Mouse (Mus musculus) heart, adult 2 months (tissue): ENCODE measurements around the gene Dnaaf5. TPM values are rescaled to one million over a fixed set of nuclear protein-coding genes. Genes with fewer than 3 reads are reported as not detected.
A peak's percentile ranks its signal among the peaks of the same experiment; 100 is the strongest.

Experiments used
- DNase-seq, 2 experiments: peaks; one replicate each; pipeline ENCODE4 v3.0.0; 2021
- H3K27ac ChIP-seq: fragments of 200-600 bp; 2 replicates; pipeline ENCODE4 v1.8.1; 2022
- H3K27me3 ChIP-seq: fragments of 200-500 bp; 2 replicates; pipeline ENCODE4 v1.6.1; 2012; ENCODE audit warnings: mild to moderate bottlenecking, low read length, inconsistent platforms, mixed read lengths; ENCODE audit not compliant: control insufficient read depth, insufficient read depth
- H3K36me3 ChIP-seq: fragments of 200-500 bp; 2 replicates; pipeline ENCODE4 v1.6.1; 2012; ENCODE audit warnings: low read length, inconsistent platforms; ENCODE audit not compliant: control insufficient read depth, insufficient read depth
- H3K4me1 ChIP-seq: fragments of 200-500 bp; 2 replicates; pipeline ENCODE4 v1.6.1; 2011; ENCODE audit warnings: low read length; ENCODE audit not compliant: control insufficient read depth, insufficient read depth
- H3K4me3 ChIP-seq: fragments of 200-600 bp; 2 replicates; pipeline ENCODE4 v1.8.1; 2022
- H3K79me2 ChIP-seq: fragments of 200-500 bp; replicated peaks from 2 replicates; pipeline ENCODE4 v1.6.1; 2012; ENCODE audit warnings: mild to moderate bottlenecking, inconsistent platforms, low read length, moderate library complexity, mixed read lengths; ENCODE audit not compliant: control insufficient read depth, insufficient read depth
- H3K9ac ChIP-seq: fragments of 200-500 bp; 2 replicates; pipeline ENCODE4 v1.6.1; 2012; ENCODE audit warnings: low read depth, mild to moderate bottlenecking, control low read depth, inconsistent platforms, low read length, mixed read lengths
- CTCF ChIP-seq: fragments of 200-600 bp; IDR thresholded peaks from 2 replicates; pipeline ENCODE4 v1.8.1; 2022; ENCODE audit warnings: antibody characterized with exemption, mild to moderate bottlenecking, moderate library complexity
- EP300 ChIP-seq: fragments of 200-500 bp; IDR thresholded peaks from 2 replicates; pipeline ENCODE4 v1.6.1; 2011; ENCODE audit warnings: low read depth, low read length, control low read depth; ENCODE audit not compliant: insufficient read depth
- POLR2A ChIP-seq: fragments of 200-500 bp; IDR thresholded peaks from 2 replicates; pipeline ENCODE4 v1.6.1; 2011; ENCODE audit warnings: mild to moderate bottlenecking, low read depth, low read length, control low read depth; ENCODE audit not compliant: insufficient read depth
- WGBS: fragments of 180-500 bp; shearing (Covaris S2); methylation state at CpG from one replicate; pipeline ENCODE4 v1.1.7; 2018; 5-methylcytosine and 5-hydroxymethylcytosine counted together
- intact Hi-C: fragments of 180-260 bp; cut with DNase I; formaldehyde crosslinking; loops from one replicate; pipeline ENCODE4 v1.15.1; 2025
- polyA plus RNA-seq: library from polyadenylated mRNA; depleted of rRNA; stranded (reverse); fragments of >200 nt; gene quantifications from 2 replicates; pipeline ENCODE4 v1.2.3, GENCODE M21; 2012
- total RNA-seq, 2 experiments: library from RNA; stranded (reverse); gene quantifications; 2 replicates each; pipeline ENCODE4 v1.2.3; 2021

Dnaaf5 gene
- total and polyA plus RNA-seq, 3 experiments, result 12.2 to 16.7 (median 16.1) TPM

DNA sequence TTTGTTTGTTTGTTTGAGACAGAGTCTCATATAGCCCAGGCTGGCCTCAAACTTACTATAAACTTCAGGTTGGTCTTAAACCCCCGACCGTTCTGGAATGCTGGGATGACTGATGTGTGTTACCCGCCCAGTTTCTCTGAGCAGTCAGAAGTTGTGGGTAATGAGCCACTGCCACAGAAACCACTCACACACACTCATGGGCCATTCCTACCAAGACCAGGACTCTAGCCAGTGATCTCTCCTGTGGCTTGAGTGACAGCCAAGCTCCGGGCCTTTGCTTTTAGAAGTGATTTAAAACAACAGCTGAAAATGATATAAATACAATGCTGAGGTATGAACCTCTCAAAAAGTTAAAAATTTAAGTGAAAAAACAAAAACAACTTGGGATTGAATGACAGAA lies 35.1 kb upstream of the Dnaaf5 start:
- no peak overlapping the region for H3K4me3 ChIP-seq
- H3K27me3 ChIP-seq, result no peaks in the 10 kb centered on the region
- no peak for DNase-seq
- H3K4me1 ChIP-seq, result no peaks in the 10 kb centered on the region
- 82% methylated on average over 4 of the region's 4 CpGs for whole genome bisulfite sequencing
- H3K9ac ChIP-seq, result no peak overlapping the region
- no peak overlapping the region for H3K27ac ChIP-seq
- intact Hi-C loops, result no loop called here
- no peak for TF ChIP-seq CTCF
- TF ChIP-seq POLR2A, result no peak
- TF ChIP-seq EP300, result no peak
- H3K79me2 ChIP-seq, result no peaks in the 10 kb centered on the region
- no peaks in the 10 kb centered on the region for H3K36me3 ChIP-seq

DNA sequence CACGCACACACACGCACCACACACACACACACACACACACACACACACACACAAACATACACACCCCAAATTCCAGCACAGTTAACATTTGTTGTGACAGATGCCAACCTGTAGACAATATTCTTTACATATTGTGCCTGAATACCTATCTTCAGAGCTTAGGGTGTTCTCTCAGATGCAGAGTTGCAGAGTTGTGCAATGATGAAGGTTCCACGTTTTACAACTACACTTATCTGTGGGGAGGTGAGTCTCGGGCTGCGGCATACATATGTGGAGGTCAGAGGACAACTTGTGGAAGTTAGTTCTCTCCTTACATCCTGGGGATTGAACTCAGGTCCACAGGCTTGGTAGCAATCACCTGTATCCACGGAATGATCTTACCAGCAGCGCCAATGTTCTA lies 34.5 kb upstream of the Dnaaf5 start:
- Histone ChIP-seq H3K79me2 (no peaks in the 10 kb centered on the region), H3K9ac (no peak overlapping the region), H3K36me3 (no peaks in the 10 kb centered on the region), H3K4me3 (no peak overlapping the region), H3K27me3 (no peaks in the 10 kb centered on the region), H3K4me1 (no peaks in the 10 kb centered on the region), H3K27ac (no peak overlapping the region)
- DNase-seq, result no peak
- TF ChIP-seq CTCF, result no peak
- no peak for TF ChIP-seq EP300
- TF ChIP-seq POLR2A, result no peak
- WGBS, result 93% methylated on average over 7 of the region's 7 CpGs
- intact Hi-C loops, result no loop called here

GRCm38 (mm10) chr5:139118139-139118960 lies 31.7 kb upstream of the Dnaaf5 start:
- Histone ChIP-seq H3K27ac (0 out of 2 replicates have a peak overlapping the region, but pooled peaks have one; percentile 26), H3K36me3 (no peaks in the 10 kb centered on the region)
- TF ChIP-seq CTCF, result no peak
- TF ChIP-seq EP300, result no peak
- TF ChIP-seq POLR2A, result no peak

GRCm38 (mm10) chr5:139118961-139119276 lies 31.1 kb upstream of the Dnaaf5 start:
- Histone ChIP-seq H3K36me3 (no peaks in the 10 kb centered on the region), H3K4me3 (no peak overlapping the region), H3K4me1 (no peaks in the 10 kb centered on the region), H3K27ac (0 out of 2 replicates have a peak overlapping the region, but pooled peaks have one; percentile 3), H3K27me3 (no peaks in the 10 kb centered on the region), H3K79me2 (no peaks in the 10 kb centered on the region), H3K9ac (no peak overlapping the region)
- TF ChIP-seq POLR2A (no peak), EP300 (no peak), CTCF (no peak)
- intact Hi-C loops, result no loop called here
- WGBS, result 45% methylated on average over 2 of the region's 2 CpGs
- no peak for DNase-seq

More at GRCm38 (mm10) chr5:139118139-139118960, 31.7 kb upstream of the Dnaaf5 start:
- Histone ChIP-seq H3K4me1 (no peaks in the 10 kb centered on the region), H3K79me2 (no peaks in the 10 kb centered on the region), H3K27me3 (no peaks in the 10 kb centered on the region), H3K4me3 (no peak overlapping the region), H3K9ac (no peak overlapping the region)
- peak; percentile 27 to 42 for DNase-seq
- intact Hi-C loops, result no loop called here
- 68% methylated on average over 5 of the region's 5 CpGs for WGBS

- H3K27me3 ChIP-seq, result no peaks in the 10 kb centered on the region
- no peak overlapping the region for H3K9ac ChIP-seq
- TF ChIP-seq EP300 (no peak), POLR2A (no peak), CTCF (no peak)
- no peak overlapping the region for H3K27ac ChIP-seq
- 84% methylated on average over 3 of the region's 3 CpGs for WGBS
- no peaks in the 10 kb centered on the region for H3K36me3 ChIP-seq
- H3K79me2 ChIP-seq, result no peaks in the 10 kb centered on the region
- H3K4me1 ChIP-seq, result no peaks in the 10 kb centered on the region
- no peak overlapping the region for H3K4me3 ChIP-seq
- no peak for DNase-seq
- intact Hi-C loops, result no loop called here
Measured at GRCm38 (mm10) chr5:139125717-139126116, 24.3 kb upstream of the Dnaaf5 start.

DNA sequence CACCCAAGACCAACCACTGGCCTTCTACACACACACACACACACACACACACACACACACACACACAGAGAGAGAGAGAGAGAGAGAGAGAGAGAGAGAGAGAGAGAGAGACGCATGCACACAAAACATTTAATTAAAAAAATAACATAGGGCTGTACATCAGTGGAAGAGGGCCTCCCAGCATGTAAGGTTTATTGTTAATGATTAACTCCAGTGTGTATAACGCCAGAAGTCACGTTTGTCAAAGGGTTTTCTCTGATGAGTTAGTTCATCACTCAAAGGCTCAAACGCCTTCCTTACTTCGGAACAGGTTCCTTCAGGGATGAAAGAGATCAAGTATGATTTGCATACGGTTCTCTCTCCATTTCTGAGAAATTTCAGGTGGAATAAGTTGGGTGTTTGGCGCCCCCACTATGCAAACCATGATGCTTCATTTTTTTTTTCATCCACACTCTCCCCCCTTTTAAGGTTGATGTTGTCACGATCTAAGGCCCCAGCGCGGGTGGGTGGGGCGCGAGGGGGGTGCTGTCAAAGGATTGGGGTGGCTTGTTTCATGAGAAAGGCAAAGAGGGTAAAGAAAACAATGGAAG lies 21.5 kb upstream of the Dnaaf5 start:
- intact Hi-C loops, result no loop called here
- Histone ChIP-seq H3K27me3 (no peaks in the 10 kb centered on the region), H3K79me2 (no peaks in the 10 kb centered on the region), H3K4me3 (no peak overlapping the region), H3K27ac (no peak overlapping the region), H3K4me1 (no peaks in the 10 kb centered on the region), H3K9ac (no peak overlapping the region), H3K36me3 (no peaks in the 10 kb centered on the region)
- 73% methylated on average over 12 of the region's 12 CpGs for WGBS
- no peak for DNase-seq
- TF ChIP-seq POLR2A (no peak), EP300 (no peak), CTCF (no peak)
